Mouse (Mus musculus): ENCODE measurements around the gene 6030445D17Rik. TPM values are rescaled to one million over a fixed set of nuclear protein-coding genes. Genes with fewer than 3 reads are reported as not detected.

The 6030445D17Rik gene
- total RNA-seq, 2 experiments from 2014 or later, result not detected

DNA sequence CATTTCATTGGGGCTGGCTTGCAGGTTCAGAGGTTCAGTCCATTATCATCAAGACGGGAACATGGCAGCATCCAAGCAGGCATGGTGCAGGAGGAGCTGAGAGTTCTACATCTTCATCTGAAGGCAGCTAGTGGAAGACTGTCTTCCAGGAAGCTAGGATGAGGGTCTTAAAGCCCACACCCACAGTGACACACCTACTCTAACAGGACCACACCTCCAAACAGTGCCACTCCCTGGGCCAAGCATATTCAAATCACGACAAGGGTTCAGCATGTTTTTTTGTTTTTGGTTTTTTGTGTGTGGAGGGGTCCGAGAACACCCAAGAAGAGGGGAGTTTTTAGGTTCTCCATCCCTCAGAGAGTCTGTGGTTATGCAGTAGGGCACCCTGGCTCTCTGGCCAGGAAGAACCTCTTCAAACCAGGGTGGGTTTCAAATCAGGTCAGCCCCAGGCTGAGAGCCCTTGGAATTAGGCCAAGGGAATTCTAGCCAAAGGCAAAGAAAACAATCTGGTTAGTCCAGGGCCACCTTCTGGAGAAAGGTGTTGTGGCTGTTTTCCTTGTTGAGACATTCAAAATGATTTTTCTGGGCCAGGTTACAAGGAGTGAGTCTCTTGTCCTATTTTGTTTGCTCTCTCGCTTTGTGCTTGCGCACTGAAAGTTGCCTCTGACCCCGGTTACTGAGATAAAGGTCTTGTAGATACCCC is 5.4 kb upstream of the 6030445D17Rik start:
- ATAC-seq (replicated peaks; ENCODE audit: low FRiP score, poor library complexity, severe bottlenecking), result no peak

- no peak for ATAC-seq (replicated peaks; ENCODE audit: low FRiP score, poor library complexity, severe bottlenecking)
These were observed 3.8 kb upstream of the 6030445D17Rik start for GRCm38 (mm10) chr4:136458276-136458675.

DNA sequence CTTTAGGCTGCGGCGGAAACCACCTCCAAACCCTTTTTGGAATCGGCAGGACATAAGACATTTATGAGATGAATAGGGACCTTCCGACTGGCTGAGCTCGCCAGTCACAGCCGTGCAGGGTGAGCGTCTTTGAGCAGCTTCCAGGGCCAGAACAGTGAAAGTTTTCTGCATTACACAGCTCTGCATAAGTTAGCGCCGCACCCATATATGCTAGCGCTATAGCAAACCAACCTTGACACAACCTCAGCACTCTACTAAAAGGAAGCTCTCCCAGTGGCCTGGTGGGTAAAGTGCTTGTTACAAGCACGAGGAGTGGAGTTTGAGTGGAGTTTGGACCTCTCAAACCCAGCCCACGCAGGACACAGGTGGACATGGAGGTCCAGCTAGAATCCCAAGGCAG is 2.8 kb upstream of the 6030445D17Rik start:
- ATAC-seq (replicated peaks; ENCODE audit: low FRiP score, poor library complexity, severe bottlenecking), result no peak

- no peak for ATAC-seq (replicated peaks; ENCODE audit: low FRiP score, poor library complexity, severe bottlenecking)
These were observed 844 bp upstream of the 6030445D17Rik start for GRCm38 (mm10) chr4:136461206-136461605.

DNA sequence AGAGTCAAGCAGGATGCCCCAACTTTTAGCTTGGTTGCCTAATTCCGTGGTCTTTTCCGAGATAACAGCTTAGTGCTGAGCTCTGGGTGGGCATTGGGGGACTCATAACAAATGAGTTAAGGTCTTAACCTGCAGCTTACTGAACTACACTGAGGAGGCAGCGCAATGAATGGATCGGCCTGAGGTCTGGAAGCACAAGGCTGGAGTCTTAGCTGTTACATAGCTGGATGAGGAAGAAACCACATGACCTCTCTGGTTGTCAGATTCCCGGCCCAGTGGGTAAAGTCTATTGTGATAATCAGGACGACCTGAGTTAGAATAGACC is 327 bp upstream of the 6030445D17Rik start:
- ATAC-seq (replicated peaks; ENCODE audit: low FRiP score, poor library complexity, severe bottlenecking), result no peak

DNA sequence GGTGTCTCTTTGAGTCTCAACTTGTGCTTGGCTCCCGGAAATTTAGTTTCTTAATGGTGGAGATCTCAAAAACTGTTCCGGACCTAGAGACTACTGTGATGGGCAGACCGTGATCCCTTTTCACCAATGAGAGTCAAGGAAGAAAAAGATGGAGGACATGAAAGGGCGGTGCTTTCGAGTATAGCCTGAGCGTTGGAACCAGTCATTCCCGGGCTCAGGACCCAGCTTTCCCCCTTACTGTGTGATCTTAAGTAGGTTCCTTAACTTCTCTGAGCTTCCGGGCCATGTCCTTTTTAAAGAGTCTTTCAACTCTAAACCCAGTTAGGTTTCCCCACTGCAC is 759 bp downstream of the 6030445D17Rik start:
- ATAC-seq (replicated peaks; ENCODE audit: low FRiP score, poor library complexity, severe bottlenecking), result no peak

GRCm38 (mm10) chr4:136463436-136463835 is 1.4 kb downstream of the 6030445D17Rik start:
- ATAC-seq (replicated peaks; ENCODE audit: low FRiP score, poor library complexity, severe bottlenecking), result no peak

- ATAC-seq (replicated peaks; ENCODE audit: low FRiP score, poor library complexity, severe bottlenecking), result no peak
These were observed 4.2 kb downstream of the 6030445D17Rik start for GRCm38 (mm10) chr4:136466226-136466625.

DNA sequence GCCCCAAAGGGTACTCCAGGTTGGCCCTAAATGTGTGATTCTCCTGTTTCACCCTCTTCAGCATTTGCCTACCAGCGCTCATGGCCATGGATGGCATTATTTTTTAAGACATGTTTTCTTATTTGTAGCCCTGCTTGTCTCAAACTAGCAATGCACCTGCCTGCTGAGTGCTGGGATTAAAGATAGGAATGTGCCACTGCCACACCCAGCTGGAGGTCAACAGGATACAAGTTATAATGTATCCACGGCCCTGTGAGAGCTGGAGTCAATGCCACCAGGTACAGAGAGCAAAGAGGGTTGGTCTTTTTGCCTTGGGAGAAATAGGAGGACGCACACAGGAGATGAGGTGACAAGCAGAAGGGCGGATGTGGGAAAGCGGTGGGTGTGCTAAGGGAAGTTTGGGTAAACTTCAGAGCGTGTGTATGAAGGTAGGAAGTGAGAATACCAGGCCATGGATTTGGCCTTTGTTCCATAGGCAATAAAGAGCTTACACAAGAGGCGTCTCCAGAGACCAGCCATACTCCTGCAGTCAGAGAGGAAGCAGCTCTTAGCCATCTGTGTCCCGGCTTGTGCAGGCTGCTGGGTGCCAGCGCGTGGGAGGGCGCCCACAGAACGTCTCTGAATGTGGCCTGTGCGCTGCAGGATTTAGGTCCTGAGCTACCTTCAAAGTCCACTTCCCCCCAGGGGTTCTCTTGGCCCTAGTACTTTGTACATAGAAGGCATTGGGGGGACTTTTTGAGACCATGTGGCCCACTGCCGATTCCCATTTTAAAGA is 6.7 kb downstream of the 6030445D17Rik start:
- ATAC-seq (replicated peaks; ENCODE audit: low FRiP score, poor library complexity, severe bottlenecking), result no peak

DNA sequence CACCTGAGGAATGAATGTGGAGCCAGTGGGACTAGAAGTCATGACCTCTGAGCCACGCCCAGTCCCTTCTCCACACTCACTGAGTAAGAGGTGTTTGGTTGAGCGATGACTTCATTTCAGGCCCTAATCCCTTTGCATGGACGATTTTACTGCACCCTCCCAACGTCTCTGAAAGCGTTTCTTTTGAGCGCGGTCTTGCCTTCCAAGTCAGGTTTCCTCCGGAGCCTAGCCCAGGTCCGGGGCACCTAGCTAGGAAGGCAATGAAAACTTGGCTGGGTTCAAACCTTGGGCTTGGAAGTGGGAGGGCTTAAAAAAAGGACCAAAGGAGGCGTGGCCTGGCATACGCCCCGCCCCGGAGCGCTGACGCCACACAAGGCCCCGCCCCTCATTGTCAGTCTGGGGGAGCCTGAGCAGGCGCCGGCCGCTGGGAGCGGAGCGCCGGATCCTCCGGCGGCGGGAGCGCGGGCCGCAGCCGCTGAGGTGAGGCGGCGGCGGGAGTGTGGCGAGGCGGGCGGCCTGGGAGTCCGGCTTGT is 7.4 kb downstream of the 6030445D17Rik start, which contains the start of gene Luzp1:
Gene Luzp1, plus strand, starts transcription at position 391 of the 533 bp plus-strand sequence.
- peak; percentile 71 for ATAC-seq (replicated peaks; ENCODE audit: low FRiP score, poor library complexity, severe bottlenecking)

DNA sequence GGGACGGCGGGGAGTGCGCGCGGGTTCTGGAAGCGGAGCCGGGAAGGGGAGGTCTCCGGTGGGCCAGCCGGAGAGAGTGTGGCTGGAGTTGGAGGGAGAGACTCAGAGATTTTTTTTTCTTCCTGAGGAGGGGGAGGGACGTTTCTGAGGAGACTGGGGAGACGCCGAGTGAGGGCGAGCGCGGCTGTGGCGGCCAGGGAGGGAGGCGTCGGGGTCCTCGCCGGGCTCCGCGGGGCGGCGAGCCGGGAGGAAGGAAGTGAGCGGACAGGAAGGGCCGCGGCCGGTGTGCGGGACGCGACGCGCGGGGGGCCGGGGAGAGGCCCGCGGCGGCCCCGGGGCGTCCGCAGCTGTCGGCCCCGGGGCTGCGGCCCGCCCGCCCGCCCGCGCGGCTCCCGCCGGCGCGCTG is 7.9 kb downstream of the 6030445D17Rik start:
- ATAC-seq (replicated peaks; ENCODE audit: low FRiP score, poor library complexity, severe bottlenecking), result no peak

DNA sequence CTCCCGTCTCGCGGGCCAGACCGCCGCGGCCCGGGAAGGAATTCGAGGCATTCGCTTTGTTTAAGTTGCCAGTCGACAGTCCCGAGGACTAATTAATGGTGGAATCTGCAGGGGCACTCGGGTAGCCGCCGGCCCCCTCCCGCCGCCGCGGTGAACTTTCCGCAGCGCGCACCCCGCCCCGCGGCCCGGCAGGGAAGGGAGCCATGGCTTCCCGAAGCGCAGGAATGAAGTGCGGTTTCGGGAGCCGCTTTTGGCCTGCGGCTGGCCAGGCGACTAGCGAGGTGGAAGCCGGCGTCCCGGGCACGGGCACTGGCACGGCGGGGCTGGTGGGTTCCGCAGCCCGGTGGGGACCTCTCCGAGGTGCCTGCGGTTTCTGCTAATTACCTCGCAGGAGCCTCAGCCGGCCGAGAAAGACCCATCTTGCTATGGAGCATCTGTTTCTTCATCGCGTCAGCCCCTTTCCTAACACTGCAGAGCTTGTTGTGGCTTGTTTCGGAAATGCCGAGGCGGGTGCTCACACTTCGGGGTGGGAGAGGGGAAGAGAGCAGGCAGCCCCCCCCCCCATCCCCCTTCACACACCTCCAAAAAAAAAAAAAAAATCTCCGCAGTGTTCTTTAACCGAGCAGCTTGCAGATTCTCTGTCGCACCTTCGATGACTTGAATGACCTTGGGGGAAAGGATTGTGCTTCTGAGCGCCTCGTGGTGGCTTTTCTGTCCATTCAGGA is 8.5 kb downstream of the 6030445D17Rik start:
- no peak for ATAC-seq (replicated peaks; ENCODE audit: low FRiP score, poor library complexity, severe bottlenecking)

DNA sequence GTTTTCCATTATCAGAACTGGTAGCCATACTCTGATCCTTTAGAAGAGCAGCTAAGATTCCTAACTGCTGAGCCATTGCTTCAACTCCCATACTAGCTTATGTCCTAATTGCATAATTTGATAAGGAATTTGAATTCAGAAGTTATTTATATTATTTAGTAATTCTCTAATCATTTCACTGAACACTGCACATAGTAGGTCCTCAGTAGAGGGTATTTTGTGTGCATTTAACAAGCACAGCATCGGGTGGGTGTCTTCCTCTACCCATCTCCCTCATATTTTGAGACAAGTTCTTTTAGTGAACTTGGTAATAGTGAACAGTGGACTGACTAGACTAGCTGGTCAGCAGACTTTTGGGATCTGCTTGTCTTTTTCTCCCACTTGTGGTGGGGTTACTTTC is 14.6 kb downstream of the 6030445D17Rik start:
- ATAC-seq (replicated peaks; ENCODE audit: low FRiP score, poor library complexity, severe bottlenecking), result no peak

DNA sequence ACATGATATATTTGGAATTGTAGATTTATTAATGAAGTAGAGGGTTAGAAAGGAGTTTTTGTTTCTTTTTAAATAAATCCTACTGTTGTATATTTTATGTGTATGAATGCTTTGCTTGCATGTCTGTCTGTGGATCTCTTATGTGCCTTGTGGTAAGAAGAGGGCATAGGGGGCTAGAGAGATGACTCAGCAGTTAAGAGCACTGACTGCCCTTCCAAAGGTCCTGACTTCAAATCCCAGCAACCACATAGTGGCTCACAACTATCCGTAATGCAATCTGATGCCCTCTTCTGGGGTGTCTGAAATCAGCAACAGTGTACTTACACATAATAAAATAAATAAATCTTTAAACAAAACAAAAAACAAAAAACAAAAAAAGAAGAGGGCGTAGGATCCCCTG is 24.5 kb downstream of the 6030445D17Rik start:
- ATAC-seq (replicated peaks; ENCODE audit: low FRiP score, poor library complexity, severe bottlenecking), result no peak

DNA sequence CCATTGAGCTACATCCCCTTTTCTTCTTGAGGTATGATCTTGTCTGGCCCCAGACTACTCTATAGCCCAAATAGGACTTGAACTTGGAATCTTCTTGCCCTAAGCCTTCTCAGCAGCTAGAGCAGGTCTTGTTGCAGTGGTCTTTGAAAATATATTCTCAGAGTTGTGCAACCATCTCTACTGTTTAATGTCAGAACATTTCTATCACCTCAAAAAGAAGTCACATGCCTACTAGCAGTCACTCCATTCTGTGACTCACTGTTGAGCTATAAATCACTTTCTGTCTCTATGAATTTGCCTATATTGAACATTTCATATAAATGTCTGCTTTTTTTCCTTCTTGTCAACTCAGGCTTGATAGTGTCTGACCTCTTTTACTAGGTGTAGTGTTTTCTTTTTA is 33.9 kb downstream of the 6030445D17Rik start:
- no peak for ATAC-seq (replicated peaks; ENCODE audit: low FRiP score, poor library complexity, severe bottlenecking)

- no peak for ATAC-seq (replicated peaks; ENCODE audit: low FRiP score, poor library complexity, severe bottlenecking)
These were observed 43.6 kb downstream of the 6030445D17Rik start for GRCm38 (mm10) chr4:136505426-136506215.

DNA sequence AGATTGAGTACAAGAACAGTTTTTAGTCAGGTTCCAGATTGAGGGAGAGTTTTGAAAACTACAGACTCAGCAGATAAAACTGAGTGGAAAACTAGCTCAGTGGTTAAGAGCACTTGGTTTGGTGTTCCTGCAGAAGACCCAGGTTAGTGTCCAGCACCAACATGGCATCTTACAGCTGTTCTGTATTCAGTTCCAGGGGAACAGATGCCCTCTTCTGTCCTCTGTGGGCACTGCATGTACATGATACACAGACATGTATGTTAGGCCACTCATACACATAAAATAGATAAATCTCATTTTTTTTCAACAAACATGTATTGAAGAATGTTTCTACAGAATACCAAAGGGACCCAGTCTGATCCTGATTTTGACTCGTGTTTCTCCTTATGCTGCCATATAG is 47.8 kb downstream of the 6030445D17Rik start:
- ATAC-seq (replicated peaks; ENCODE audit: low FRiP score, poor library complexity, severe bottlenecking), result no peak

DNA sequence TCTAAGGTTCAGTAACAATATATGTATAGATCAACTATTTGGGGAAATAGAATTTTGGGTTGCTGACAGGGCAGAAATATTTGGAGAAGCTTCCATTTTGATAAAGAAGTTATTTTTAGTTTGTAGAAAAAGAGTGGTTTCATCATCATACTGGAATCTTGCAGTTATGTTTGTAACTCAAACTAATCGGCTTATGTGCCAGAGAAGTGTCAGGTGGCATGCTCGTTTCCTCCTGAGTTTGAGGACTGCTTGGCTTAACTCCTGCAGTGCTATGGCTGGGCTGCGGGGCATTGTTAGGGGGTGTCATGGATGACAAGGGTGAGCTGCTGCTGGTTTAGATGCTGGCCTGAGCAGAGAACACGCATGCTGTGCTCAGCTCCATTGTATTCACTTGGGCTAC is 49.7 kb downstream of the 6030445D17Rik start:
- ATAC-seq (replicated peaks; ENCODE audit: low FRiP score, poor library complexity, severe bottlenecking), result no peak

GRCm38 (mm10) chr4:136512905-136513304 is 50.9 kb downstream of the 6030445D17Rik start:
- no peak for ATAC-seq (replicated peaks; ENCODE audit: low FRiP score, poor library complexity, severe bottlenecking)

Data from erythroid progenitor cell, adult 5-6 weeks (primary cell).